Mouse (Mus musculus): Measurements from ENCODE around the gene Sgk1. TPM values are rescaled to one million over a fixed set of nuclear protein-coding genes. Genes with fewer than 3 reads are reported as not detected.

The Sgk1 gene
- total and polyA plus RNA-seq, 3 experiments = 3.0 to 111 (median 36.8) TPM

- Histone ChIP-seq H3K9me3 (replicated peaks) (no peaks in the 10 kb centered on the region), H3K4me3 (ENCODE audit: low read depth, low read length) (no peak overlapping the region), H3K4me1 (ENCODE audit: insufficient read depth, low read depth, low read length) (peaks cover 30% of the 10 kb centered on the region), H3K27me3 (ENCODE audit: insufficient read depth, low read length) (no peaks in the 10 kb centered on the region), H3K36me3 (replicated peaks) (no peaks in the 10 kb centered on the region)
- ATAC-seq (ENCODE audit: extremely low read depth, insufficient number of reproducible peaks, low FRiP score, poor library complexity, severe bottlenecking) = no peak
- TF ChIP-seq GATA2 (IDR thresholded peaks at IDR 0.05; ENCODE audit: borderline replicate concordance, low read depth, low read length) = no peak
- no peak for TF ChIP-seq POLR2AphosphoS5 (IDR thresholded peaks at IDR 0.05; ENCODE audit: insufficient replicate concordance, low read depth, low read length)
- no peak for TF ChIP-seq GATA1 (IDR thresholded peaks at IDR 0.05; ENCODE audit: borderline replicate concordance, low read length)
- DNase-seq (ENCODE audit: low spot score) = no peak
Measured at GRCm38 (mm10) chr10:21938166-21938565, 56.2 kb downstream of the Sgk1 start.

- H3K27me3 ChIP-seq (ENCODE audit: insufficient read depth, low read length) = no peaks in the 10 kb centered on the region
- peaks cover 35% of the 10 kb centered on the region for H3K4me1 ChIP-seq (ENCODE audit: insufficient read depth, low read depth, low read length)
- no peak for TF ChIP-seq TAL1 (conservative IDR thresholded peaks at IDR 0.05; ENCODE audit: low read depth, low read length)
- no peak for TF ChIP-seq GATA2 (IDR thresholded peaks at IDR 0.05; ENCODE audit: borderline replicate concordance, low read depth, low read length)
- TF ChIP-seq POLR2AphosphoS5 (IDR thresholded peaks at IDR 0.05; ENCODE audit: insufficient replicate concordance, low read depth, low read length) = no peak
- TF ChIP-seq GATA1 (IDR thresholded peaks at IDR 0.05; ENCODE audit: borderline replicate concordance, low read length) = no peak
- H3K9me3 ChIP-seq (replicated peaks) = no peaks in the 10 kb centered on the region
- H3K36me3 ChIP-seq (replicated peaks) = no peaks in the 10 kb centered on the region
- DNase-seq (ENCODE audit: low spot score) (no peak), ATAC-seq (ENCODE audit: extremely low read depth, insufficient number of reproducible peaks, low FRiP score, poor library complexity, severe bottlenecking) (peak; percentile 47; the same call in 1 of the 2 replicates)
- no peak overlapping the region for H3K4me3 ChIP-seq (ENCODE audit: low read depth, low read length)
Measured at GRCm38 (mm10) chr10:21941235-21941634, 59.3 kb downstream of the Sgk1 start.

- Histone ChIP-seq H3K36me3 (replicated peaks) (no peaks in the 10 kb centered on the region), H3K4me1 (ENCODE audit: insufficient read depth, low read depth, low read length) (peaks cover 30% of the 10 kb centered on the region), H3K27me3 (ENCODE audit: insufficient read depth, low read length) (no peaks in the 10 kb centered on the region), H3K9me3 (replicated peaks) (no peaks in the 10 kb centered on the region), H3K4me3 (ENCODE audit: low read depth, low read length) (no peak overlapping the region)
- DNase-seq (ENCODE audit: low spot score) (no peak), ATAC-seq (ENCODE audit: extremely low read depth, insufficient number of reproducible peaks, low FRiP score, poor library complexity, severe bottlenecking) (no peak)
- TF ChIP-seq TAL1 (conservative IDR thresholded peaks at IDR 0.05; ENCODE audit: low read depth, low read length) = no peak
- TF ChIP-seq POLR2AphosphoS5 (IDR thresholded peaks at IDR 0.05; ENCODE audit: insufficient replicate concordance, low read depth, low read length) = no peak
- no peak for TF ChIP-seq CTCF (IDR thresholded peaks at IDR 0.05; ENCODE audit: low read depth, low read length)
- no peak for TF ChIP-seq GATA2 (IDR thresholded peaks at IDR 0.05; ENCODE audit: borderline replicate concordance, low read depth, low read length)
- TF ChIP-seq GATA1 (IDR thresholded peaks at IDR 0.05; ENCODE audit: borderline replicate concordance, low read length) = no peak
Measured at GRCm38 (mm10) chr10:21943145-21943700, 61.2 kb downstream of the Sgk1 start.

GRCm38 (mm10) chr10:21945195-21945594 is 63.2 kb downstream of the Sgk1 start:
- H3K9me3 ChIP-seq (replicated peaks) = no peaks in the 10 kb centered on the region
- TF ChIP-seq CTCF (IDR thresholded peaks at IDR 0.05; ENCODE audit: low read depth, low read length) = no peak
- no peak overlapping the region for H3K4me3 ChIP-seq (ENCODE audit: low read depth, low read length)
- no peaks in the 10 kb centered on the region for H3K27me3 ChIP-seq (ENCODE audit: insufficient read depth, low read length)
- DNase-seq (ENCODE audit: low spot score) = no peak
- peaks cover 31% of the 10 kb centered on the region for H3K4me1 ChIP-seq (ENCODE audit: insufficient read depth, low read depth, low read length)
- no peaks in the 10 kb centered on the region for H3K36me3 ChIP-seq (replicated peaks)
- ATAC-seq (ENCODE audit: extremely low read depth, insufficient number of reproducible peaks, low FRiP score, poor library complexity, severe bottlenecking) = no peak

GRCm38 (mm10) chr10:21946751-21947351 is 64.9 kb downstream of the Sgk1 start:
- Histone ChIP-seq H3K4me3 (ENCODE audit: low read depth, low read length) (no peak overlapping the region; the same call in 1 of the 2 replicates), H3K9me3 (replicated peaks) (no peaks in the 10 kb centered on the region), H3K27me3 (ENCODE audit: insufficient read depth, low read length) (no peaks in the 10 kb centered on the region), H3K4me1 (ENCODE audit: insufficient read depth, low read depth, low read length) (peaks cover 25% of the 10 kb centered on the region), H3K36me3 (replicated peaks) (no peaks in the 10 kb centered on the region)
- DNase-seq (ENCODE audit: low spot score) (peak; percentile 36), ATAC-seq (ENCODE audit: extremely low read depth, insufficient number of reproducible peaks, low FRiP score, poor library complexity, severe bottlenecking) (peak; percentile 78)
- TF ChIP-seq CTCF (IDR thresholded peaks at IDR 0.05; ENCODE audit: low read depth, low read length) = no peak
- TF ChIP-seq GATA1 (IDR thresholded peaks at IDR 0.05; ENCODE audit: borderline replicate concordance, low read length) = no peak
- no peak for TF ChIP-seq GATA2 (IDR thresholded peaks at IDR 0.05; ENCODE audit: borderline replicate concordance, low read depth, low read length)
- no peak for TF ChIP-seq TAL1 (conservative IDR thresholded peaks at IDR 0.05; ENCODE audit: low read depth, low read length)
- no peak for TF ChIP-seq POLR2AphosphoS5 (IDR thresholded peaks at IDR 0.05; ENCODE audit: insufficient replicate concordance, low read depth, low read length)

GRCm38 (mm10) chr10:21952520-21952919 is 70.5 kb downstream of the Sgk1 start:
- no peaks in the 10 kb centered on the region for H3K9me3 ChIP-seq (replicated peaks)
- no peak overlapping the region for H3K4me3 ChIP-seq (ENCODE audit: low read depth, low read length)
- no peaks in the 10 kb centered on the region for H3K36me3 ChIP-seq (replicated peaks)
- TF ChIP-seq POLR2AphosphoS5 (IDR thresholded peaks at IDR 0.05; ENCODE audit: insufficient replicate concordance, low read depth, low read length) = no peak
- no peak for TF ChIP-seq TAL1 (conservative IDR thresholded peaks at IDR 0.05; ENCODE audit: low read depth, low read length)
- no peak for TF ChIP-seq GATA1 (IDR thresholded peaks at IDR 0.05; ENCODE audit: borderline replicate concordance, low read length)
- TF ChIP-seq CTCF (IDR thresholded peaks at IDR 0.05; ENCODE audit: low read depth, low read length) = no peak
- no peak for TF ChIP-seq GATA2 (IDR thresholded peaks at IDR 0.05; ENCODE audit: borderline replicate concordance, low read depth, low read length)
- H3K27me3 ChIP-seq (ENCODE audit: insufficient read depth, low read length) = no peaks in the 10 kb centered on the region
- ATAC-seq (ENCODE audit: extremely low read depth, insufficient number of reproducible peaks, low FRiP score, poor library complexity, severe bottlenecking) = no peak
- no peak for DNase-seq (ENCODE audit: low spot score)
- H3K4me1 ChIP-seq (ENCODE audit: insufficient read depth, low read depth, low read length) = peaks cover 5% of the 10 kb centered on the region

Measured in G1E (cell line).